9 mouse cellular contexts compared by ENCODE assay signal in genomic region chr11:119297996-119298395, GRCm38 (mm10). TPM values are rescaled to one million over a fixed set of nuclear protein-coding genes. Genes with fewer than 3 reads are reported as not detected.
A peak's percentile ranks its signal among the peaks of the same experiment; 100 is the strongest.
DNase-seq lines count a peak whose midpoint lies in the region; ATAC-seq and TF ChIP-seq lines count a peak whose summit lies in the region.
"Had no signal": no experiment of that assay in that cellular context is flagged by ENCODE, and none has a peak within 500 bp of the region (broad histone marks: within the 10 kb centered on the region; RNA-seq: fewer than 3 reads in every experiment).

No protein-coding gene starts in this region.

- H3K9me3 ChIP-seq in lung, embryonic 14.5 days (ENCODE audit: low read depth, low read length): no peaks in the 10 kb centered on the region
- H3K9me3 ChIP-seq in embryonic facial prominence, embryonic 12.5 days: no peaks in the 10 kb centered on the region
- H3K9me3 ChIP-seq in limb, embryonic 10.5 days (replicated peaks): no peaks in the 10 kb centered on the region
- H3K9me3 ChIP-seq in stomach, embryonic 15.5 days: no peaks in the 10 kb centered on the region

- no peak for TF ChIP-seq CTCF in lung, embryonic 14.5 days (IDR thresholded peaks at IDR 0.05; ENCODE audit: low read depth)

- H3K4me3 ChIP-seq in lung, embryonic 14.5 days (ENCODE audit: low read depth, low read length): peak overlapping the region; percentile 96; the same call in 1 of the 2 replicates
- H3K4me3 ChIP-seq in embryonic facial prominence, embryonic 12.5 days: 0 out of 2 replicates have a peak overlapping the region, but pooled peaks have one; percentile 99
- H3K4me3 ChIP-seq in limb, embryonic 10.5 days: peak overlapping the region; percentile 18
- peak overlapping the region; percentile 4; the same call in 1 of the 2 replicates for H3K4me3 ChIP-seq in stomach, embryonic 15.5 days (replicated peaks)

- peaks cover 56% of the 10 kb centered on the region for H3K36me3 ChIP-seq in lung, embryonic 14.5 days (ENCODE audit: insufficient read depth)
- H3K36me3 ChIP-seq in embryonic facial prominence, embryonic 12.5 days: peaks cover 54% of the 10 kb centered on the region
- peaks cover 54% of the 10 kb centered on the region for H3K36me3 ChIP-seq in limb, embryonic 10.5 days
- peaks cover 41% of the 10 kb centered on the region for H3K36me3 ChIP-seq in stomach, embryonic 15.5 days

- H3K27me3 ChIP-seq in lung, embryonic 14.5 days (ENCODE audit: insufficient read depth, low read length): no peaks in the 10 kb centered on the region
- no peaks in the 10 kb centered on the region for H3K27me3 ChIP-seq in embryonic facial prominence, embryonic 12.5 days
- no peaks in the 10 kb centered on the region for H3K27me3 ChIP-seq in limb, embryonic 10.5 days (ENCODE audit: low read depth, poor library complexity, severe bottlenecking)
- H3K27me3 ChIP-seq in stomach, embryonic 15.5 days (replicated peaks): no peaks in the 10 kb centered on the region

- H3K9ac ChIP-seq in lung, embryonic 14.5 days: no peak overlapping the region
- no peak overlapping the region for H3K9ac ChIP-seq in embryonic facial prominence, embryonic 12.5 days
- H3K9ac ChIP-seq in stomach, embryonic 15.5 days: no peak overlapping the region

- WGBS in lung, embryonic 14.5 days: 81% methylated on average over 6 of the region's 6 CpGs
- WGBS in embryonic facial prominence, embryonic 12.5 days: 91% methylated on average over 6 of the region's 6 CpGs
- 89% methylated on average over 6 of the region's 6 CpGs for WGBS in limb, embryonic 10.5 days
- WGBS in stomach, embryonic 15.5 days: 85% methylated on average over 6 of the region's 6 CpGs

- H3K4me2 ChIP-seq in lung, embryonic 14.5 days: peak overlapping the region; percentile 82
- peak overlapping the region; percentile 81 for H3K4me2 ChIP-seq in embryonic facial prominence, embryonic 12.5 days (replicated peaks)
- peak overlapping the region; percentile 76 for H3K4me2 ChIP-seq in stomach, embryonic 15.5 days

- no peak for DNase-seq in lung, embryonic 14.5 days
- DNase-seq in lung, postnatal 4 days: no peak
- no peak for DNase-seq in limb, embryonic 10.5 days (ENCODE audit: low spot score)
- no peak for DNase-seq in right cerebral cortex, postnatal 14 days
- no peak for DNase-seq in right cerebral cortex, postnatal 10 days (ENCODE audit: low spot score in 2 of 2)
- DNase-seq in gastrocnemius, adult 8-10 months (ENCODE audit: low spot score in 2 of 2): no peak

- no peak for ATAC-seq in lung, embryonic 14.5 days (ENCODE audit: insufficient read depth)
- no peak for ATAC-seq in embryonic facial prominence, embryonic 12.5 days (ENCODE audit: insufficient number of reproducible peaks, insufficient read depth, low FRiP score, low TSS enrichment)
- ATAC-seq in stomach, embryonic 15.5 days (ENCODE audit: insufficient read depth, low FRiP score, low read depth): no peak

- H3K4me1 ChIP-seq in lung, embryonic 14.5 days (ENCODE audit: insufficient read depth): peaks cover 4% of the 10 kb centered on the region; the same call in 1 of the 2 replicates
- H3K4me1 ChIP-seq in embryonic facial prominence, embryonic 12.5 days: peaks cover 16% of the 10 kb centered on the region
- H3K4me1 ChIP-seq in limb, embryonic 10.5 days: peaks cover 21% of the 10 kb centered on the region
- H3K4me1 ChIP-seq in stomach, embryonic 15.5 days: peaks cover 12% of the 10 kb centered on the region

- no peak overlapping the region for H3K27ac ChIP-seq in lung, embryonic 14.5 days (ENCODE audit: low read depth)
- no peak overlapping the region for H3K27ac ChIP-seq in embryonic facial prominence, embryonic 12.5 days
- H3K27ac ChIP-seq in limb, embryonic 10.5 days: no peak overlapping the region
- no peak overlapping the region for H3K27ac ChIP-seq in stomach, embryonic 15.5 days

RNA-seq across cellular contexts. Expression of gene Eif4a3, which starts 1.9 kb away (rescaled TPM):
- 419 and 428 TPM in 2 replicates for polyA plus RNA-seq in lung, embryonic 14.5 days (2014; fragmentation: Nextera tagmentation; extraction: Ambion mirVana)
- 343 and 361 TPM in 2 replicates for polyA plus RNA-seq in embryonic facial prominence, embryonic 12.5 days (2016; fragmentation: Nextera tagmentation; extraction: Ambion mirVana)
- polyA plus RNA-seq in limb, embryonic 10.5 days (2016; fragmentation: Nextera tagmentation; extraction: Ambion mirVana): 503 and 564 TPM in 2 replicates
- polyA plus RNA-seq in stomach, embryonic 15.5 days (2015; fragmentation: Nextera tagmentation; extraction: Ambion mirVana): 299 and 315 TPM in 2 replicates
- 10 to 100 TPM; 30.7 to 53.1 (median 42.8) TPM for total RNA-seq in gastrocnemius, adult 8-10 months (2022)

RNA-seq across cellular contexts. Expression of gene Card14, which starts 9.6 kb away (rescaled TPM):
- polyA plus RNA-seq in lung, embryonic 14.5 days (2014; fragmentation: Nextera tagmentation; extraction: Ambion mirVana): not detected in 2 replicates
- polyA plus RNA-seq in embryonic facial prominence, embryonic 12.5 days (2016; fragmentation: Nextera tagmentation; extraction: Ambion mirVana): 0.28 and 0.52 TPM in 2 replicates
- polyA plus RNA-seq in limb, embryonic 10.5 days (2016; fragmentation: Nextera tagmentation; extraction: Ambion mirVana): 0.08 and 0.30 TPM in 2 replicates
- polyA plus RNA-seq in stomach, embryonic 15.5 days (2015; fragmentation: Nextera tagmentation; extraction: Ambion mirVana): 1.8 and 2.0 TPM in 2 replicates
- under 1 TPM; 0.10 to 0.25 (median 0.22) TPM for total RNA-seq in gastrocnemius, adult 8-10 months (2022)
- total RNA-seq: hematopoietic stem cell, adult 5-6 weeks had no signal

RNA-seq across cellular contexts. Expression of gene Gaa, which starts 30.3 kb away (rescaled TPM):
- 56.0 and 58.8 TPM in 2 replicates for polyA plus RNA-seq in lung, embryonic 14.5 days (2014; fragmentation: Nextera tagmentation; extraction: Ambion mirVana)
- 54.1 and 57.6 TPM in 2 replicates for polyA plus RNA-seq in embryonic facial prominence, embryonic 12.5 days (2016; fragmentation: Nextera tagmentation; extraction: Ambion mirVana)
- polyA plus RNA-seq in limb, embryonic 10.5 days (2016; fragmentation: Nextera tagmentation; extraction: Ambion mirVana): 23.4 and 27.8 TPM in 2 replicates
- 62.6 and 64.3 TPM in 2 replicates for polyA plus RNA-seq in stomach, embryonic 15.5 days (2015; fragmentation: Nextera tagmentation; extraction: Ambion mirVana)
- 100 to 1,000 TPM; 187 to 198 (median 192) TPM for total RNA-seq in gastrocnemius, adult 8-10 months (2022)

RNA-seq across cellular contexts. Expression of gene Sgsh, which starts 57.3 kb away (rescaled TPM):
- 7.6 and 9.5 TPM in 2 replicates for polyA plus RNA-seq in lung, embryonic 14.5 days (2014; fragmentation: Nextera tagmentation; extraction: Ambion mirVana)
- 5.9 and 6.2 TPM in 2 replicates for polyA plus RNA-seq in embryonic facial prominence, embryonic 12.5 days (2016; fragmentation: Nextera tagmentation; extraction: Ambion mirVana)
- 6.5 and 8.1 TPM in 2 replicates for polyA plus RNA-seq in limb, embryonic 10.5 days (2016; fragmentation: Nextera tagmentation; extraction: Ambion mirVana)
- 8.2 and 8.3 TPM in 2 replicates for polyA plus RNA-seq in stomach, embryonic 15.5 days (2015; fragmentation: Nextera tagmentation; extraction: Ambion mirVana)
- 1 to 10 TPM; 2.3 to 3.8 (median 2.7) TPM for total RNA-seq in gastrocnemius, adult 8-10 months (2022)

RNA-seq across cellular contexts. Expression of gene Slc26a11, which starts 57.4 kb away (rescaled TPM):
- 9.1 and 9.3 TPM in 2 replicates for polyA plus RNA-seq in lung, embryonic 14.5 days (2014; fragmentation: Nextera tagmentation; extraction: Ambion mirVana)
- 10.0 and 12.3 TPM in 2 replicates for polyA plus RNA-seq in embryonic facial prominence, embryonic 12.5 days (2016; fragmentation: Nextera tagmentation; extraction: Ambion mirVana)
- 8.9 and 9.4 TPM in 2 replicates for polyA plus RNA-seq in limb, embryonic 10.5 days (2016; fragmentation: Nextera tagmentation; extraction: Ambion mirVana)
- polyA plus RNA-seq in stomach, embryonic 15.5 days (2015; fragmentation: Nextera tagmentation; extraction: Ambion mirVana): 9.2 and 9.9 TPM in 2 replicates
- total RNA-seq in gastrocnemius, adult 8-10 months (2022): 1 to 10 TPM; 2.5 to 4.2 (median 3.0) TPM

Comparison
In these comparisons a context has a peak if more than half of its experiments do, and no peak if none do; other contexts are left out.
1. H3K4me3 ChIP-seq: peak in every context shown above with its lines; median percentile 99 in embryonic facial prominence, embryonic 12.5 days; 96 in lung, embryonic 14.5 days; 18 in limb, embryonic 10.5 days; 4 in stomach, embryonic 15.5 days.